Mouse (Mus musculus) intestine, embryonic 15.5 days (tissue): ENCODE data around the gene Pde4b. TPM values are rescaled to one million over a fixed set of nuclear protein-coding genes. Genes with fewer than 3 reads are reported as not detected.

ENCODE experiments used
- ATAC-seq: fragments of 200-750 bp; cut with Nextera tagmentation; 2 replicates; pipeline ENCODE4 v1.8.0; 2017; ENCODE audit warnings: moderate TSS enrichment, moderate library complexity
- H3K27ac ChIP-seq: fragments of 300-500 bp; sonication (generic); 2 replicates; pipeline ENCODE4 v1.5.1; 2015; ENCODE audit warnings: mild to moderate bottlenecking, inconsistent platforms
- H3K27me3 ChIP-seq: fragments of 300-500 bp; sonication (generic); replicated peaks from 2 replicates; pipeline ENCODE4 v1.6.1; 2015; ENCODE audit warnings: inconsistent platforms
- H3K36me3 ChIP-seq: fragments of 300-500 bp; sonication (generic); 2 replicates; pipeline ENCODE4 v1.6.1; 2015; ENCODE audit warnings: inconsistent platforms
- H3K4me1 ChIP-seq: fragments of 300-500 bp; sonication (generic); replicated peaks from 2 replicates; pipeline ENCODE4 v1.6.1; 2015; ENCODE audit warnings: inconsistent platforms
- H3K4me2 ChIP-seq: fragments of 300-500 bp; sonication (generic); replicated peaks from 2 replicates; pipeline ENCODE4 v1.6.1; 2015; ENCODE audit warnings: mild to moderate bottlenecking, inconsistent platforms
- H3K4me3 ChIP-seq: fragments of 300-500 bp; sonication (generic); replicated peaks from 2 replicates; pipeline ENCODE4 v1.5.1; 2015; ENCODE audit warnings: inconsistent platforms
- H3K9ac ChIP-seq: fragments of 300-500 bp; sonication (generic); 2 replicates; pipeline ENCODE4 v1.6.1; 2015; ENCODE audit warnings: inconsistent platforms
- H3K9me3 ChIP-seq: fragments of 300-500 bp; sonication (generic); 2 replicates; pipeline ENCODE4 v1.6.1; 2016; ENCODE audit warnings: inconsistent platforms
- whole genome bisulfite sequencing: fragments of 180-500 bp; shearing (Covaris S2); methylation state at CpG from one replicate; pipeline ENCODE4 v1.1.7; 2015; 5-methylcytosine and 5-hydroxymethylcytosine counted together
- polyA plus RNA-seq: library from polyadenylated mRNA; unstranded; fragments of >200 nt; fragmentation: Nextera tagmentation; extraction: Ambion mirVana; gene quantifications from 2 replicates; pipeline ENCODE4 v1.2.1, GENCODE M21; 2015

Gene Pde4b
- polyA plus RNA-seq, 1 experiment from 2014 or later = 13.4 TPM

- H3K4me3 ChIP-seq = no peak overlapping the region
- 89% methylated on average over 6 of the region's 6 CpGs for WGBS
- H3K9me3 ChIP-seq = no peaks in the 10 kb centered on the region
- H3K36me3 ChIP-seq = no peaks in the 10 kb centered on the region
- H3K4me2 ChIP-seq = no peak overlapping the region
- no peak overlapping the region for H3K27ac ChIP-seq
- no peak for ATAC-seq
- no peak overlapping the region for H3K9ac ChIP-seq
- no peaks in the 10 kb centered on the region for H3K27me3 ChIP-seq
- no peaks in the 10 kb centered on the region for H3K4me1 ChIP-seq
These were observed 19.4 kb downstream of the Pde4b start for GRCm38 (mm10) chr4:102106771-102107170.

DNA sequence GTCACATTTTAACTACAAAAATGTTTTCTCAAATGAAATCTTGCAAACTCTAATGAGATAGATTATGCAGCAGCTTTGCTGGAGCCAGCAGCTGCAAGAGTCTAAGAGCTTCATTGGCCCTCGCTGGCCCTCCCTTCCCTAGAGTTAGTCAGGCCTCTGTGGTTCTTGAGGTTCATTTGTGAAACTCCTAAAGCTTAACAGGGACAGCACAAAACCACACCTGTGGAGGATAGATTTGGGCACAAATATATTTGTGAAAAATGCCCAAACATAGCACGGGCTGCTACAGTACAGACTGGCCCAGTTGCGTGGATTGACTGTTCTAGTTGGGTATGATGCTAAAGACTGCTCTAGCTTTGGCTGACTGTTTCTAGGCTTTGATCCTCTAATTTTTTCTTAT, 32.1 kb downstream of the Pde4b start:
- 93% methylated on average over 3 of the region's 3 CpGs for WGBS
- Histone ChIP-seq H3K4me1 (no peaks in the 10 kb centered on the region), H3K4me3 (no peak overlapping the region), H3K9me3 (no peaks in the 10 kb centered on the region), H3K9ac (no peak overlapping the region), H3K36me3 (no peaks in the 10 kb centered on the region), H3K27ac (no peak overlapping the region), H3K4me2 (no peak overlapping the region), H3K27me3 (no peaks in the 10 kb centered on the region)
- ATAC-seq = no peak

DNA sequence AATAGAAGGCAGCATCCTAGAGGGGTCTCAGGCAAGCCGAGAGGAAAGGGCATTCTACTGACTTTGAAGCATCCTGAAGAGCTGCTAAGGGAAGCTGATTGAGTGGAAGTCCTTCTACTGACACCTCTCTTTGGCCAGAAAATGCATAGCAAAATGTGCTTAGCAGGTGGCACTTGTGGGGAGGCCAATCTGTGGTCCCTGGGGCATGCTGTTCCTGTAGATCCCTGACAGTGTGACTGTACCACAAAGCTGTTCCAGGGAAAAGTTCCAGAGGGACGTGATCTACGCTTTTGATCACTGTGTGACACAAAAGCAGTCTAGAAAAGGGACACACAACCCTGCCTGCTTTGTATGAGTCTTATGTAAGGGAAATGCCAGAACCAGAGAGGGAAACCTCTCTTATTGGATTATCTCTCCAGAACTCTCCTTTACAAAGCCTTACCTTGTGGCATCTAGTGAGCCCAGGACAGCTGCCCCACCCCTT, 49.1 kb downstream of the Pde4b start:
- ATAC-seq = no peak
- 72% methylated on average over 3 of the region's 3 CpGs for WGBS
- Histone ChIP-seq H3K4me3 (no peak overlapping the region), H3K27ac (no peak overlapping the region), H3K36me3 (no peaks in the 10 kb centered on the region), H3K4me1 (no peaks in the 10 kb centered on the region), H3K27me3 (no peaks in the 10 kb centered on the region), H3K9me3 (no peaks in the 10 kb centered on the region), H3K9ac (no peak overlapping the region), H3K4me2 (no peak overlapping the region)

DNA sequence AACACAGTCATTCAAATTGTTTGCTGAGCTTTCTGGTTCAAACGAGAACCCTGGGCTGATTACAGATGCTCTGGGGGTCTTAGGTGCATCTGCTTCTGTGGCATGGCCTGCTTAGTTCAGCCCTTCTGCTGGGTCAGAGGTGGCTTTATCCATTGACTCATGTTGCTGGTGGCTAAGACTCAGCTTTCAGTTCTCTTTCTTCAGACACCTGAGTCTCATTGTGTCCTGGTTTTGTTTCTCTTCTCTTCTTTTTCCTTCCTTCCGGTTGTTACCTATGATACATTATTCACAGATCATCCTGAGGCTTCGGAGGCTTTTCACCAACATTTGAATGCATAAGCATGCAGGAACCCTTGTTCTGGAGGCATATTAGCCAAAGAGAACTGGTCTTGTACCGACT, 51.0 kb downstream of the Pde4b start:
- no peaks in the 10 kb centered on the region for H3K27me3 ChIP-seq
- no peaks in the 10 kb centered on the region for H3K9me3 ChIP-seq
- H3K36me3 ChIP-seq = no peaks in the 10 kb centered on the region
- no peaks in the 10 kb centered on the region for H3K4me1 ChIP-seq
- no peak for ATAC-seq
- H3K4me2 ChIP-seq = no peak overlapping the region
- 71% methylated on average over 4 of the region's 4 CpGs for WGBS
- H3K27ac ChIP-seq = no peak overlapping the region
- H3K9ac ChIP-seq = no peak overlapping the region
- H3K4me3 ChIP-seq = no peak overlapping the region

- Histone ChIP-seq H3K9ac (no peak overlapping the region), H3K36me3 (no peaks in the 10 kb centered on the region), H3K4me3 (no peak overlapping the region), H3K4me2 (no peak overlapping the region), H3K27ac (no peak overlapping the region), H3K4me1 (no peaks in the 10 kb centered on the region), H3K9me3 (no peaks in the 10 kb centered on the region), H3K27me3 (no peaks in the 10 kb centered on the region)
- no peak for ATAC-seq
- WGBS = 91% methylated on average over 3 of the region's 3 CpGs
These were observed 53.9 kb downstream of the Pde4b start for GRCm38 (mm10) chr4:102141241-102141640.

DNA sequence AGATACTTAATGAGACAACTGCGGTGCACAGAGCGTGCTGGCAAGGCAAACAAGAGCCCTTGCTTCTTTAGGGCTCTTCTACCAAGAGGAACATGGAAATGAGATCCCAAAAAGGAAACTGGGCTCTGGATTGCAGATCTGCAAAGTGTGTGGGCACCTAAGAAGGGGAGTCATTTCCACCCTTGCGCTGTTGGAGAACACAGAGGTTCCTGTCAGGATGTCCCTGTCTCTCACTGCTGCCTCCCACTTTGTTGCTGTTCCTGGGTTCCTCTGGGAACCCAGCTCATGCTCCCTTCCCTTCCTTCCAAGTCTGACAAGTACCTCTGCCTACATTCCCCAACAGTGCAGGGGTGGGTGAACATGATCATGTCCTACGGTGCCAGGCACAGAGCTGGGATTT, 61.4 kb downstream of the Pde4b start:
- Histone ChIP-seq H3K36me3 (no peaks in the 10 kb centered on the region), H3K9me3 (no peaks in the 10 kb centered on the region), H3K4me1 (no peaks in the 10 kb centered on the region), H3K4me3 (no peak overlapping the region), H3K27me3 (no peaks in the 10 kb centered on the region), H3K4me2 (no peak overlapping the region), H3K27ac (no peak overlapping the region), H3K9ac (no peak overlapping the region)
- 89% methylated on average over 4 of the region's 4 CpGs for WGBS
- no peak for ATAC-seq

GRCm38 (mm10) chr4:102159178-102159577, 71.8 kb downstream of the Pde4b start:
- no peak overlapping the region for H3K4me2 ChIP-seq
- H3K4me3 ChIP-seq = no peak overlapping the region
- ATAC-seq = no peak
- H3K27me3 ChIP-seq = no peaks in the 10 kb centered on the region
- H3K9ac ChIP-seq = no peak overlapping the region
- H3K9me3 ChIP-seq = no peaks in the 10 kb centered on the region
- H3K4me1 ChIP-seq = no peaks in the 10 kb centered on the region
- no peak overlapping the region for H3K27ac ChIP-seq
- no peaks in the 10 kb centered on the region for H3K36me3 ChIP-seq

DNA sequence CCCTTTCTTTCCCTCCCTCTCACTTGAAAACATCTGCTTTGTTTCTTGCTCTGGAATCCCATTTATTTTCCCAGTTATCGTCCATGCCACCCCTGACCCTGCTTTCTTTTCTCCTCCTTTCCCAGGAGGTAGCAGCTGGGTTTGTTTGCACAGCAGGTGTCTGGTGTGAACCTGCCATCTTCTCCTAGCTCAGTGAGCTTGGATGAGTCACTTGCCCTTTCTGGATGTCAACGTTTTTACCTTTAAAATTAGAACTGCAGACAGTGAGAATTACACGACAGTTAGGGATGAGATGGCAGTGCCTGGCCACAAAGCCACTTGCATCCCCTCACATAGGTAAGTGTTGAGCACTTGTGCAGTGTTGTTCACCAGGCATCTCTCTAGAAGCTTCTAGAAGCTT, 84.3 kb downstream of the Pde4b start:
- Histone ChIP-seq H3K27me3 (no peaks in the 10 kb centered on the region), H3K36me3 (no peaks in the 10 kb centered on the region), H3K27ac (no peak overlapping the region), H3K4me2 (no peak overlapping the region), H3K4me1 (no peaks in the 10 kb centered on the region), H3K9me3 (no peaks in the 10 kb centered on the region), H3K9ac (no peak overlapping the region), H3K4me3 (no peak overlapping the region)
- ATAC-seq = no peak
- 33% methylated on average over 3 of the region's 3 CpGs for WGBS

DNA sequence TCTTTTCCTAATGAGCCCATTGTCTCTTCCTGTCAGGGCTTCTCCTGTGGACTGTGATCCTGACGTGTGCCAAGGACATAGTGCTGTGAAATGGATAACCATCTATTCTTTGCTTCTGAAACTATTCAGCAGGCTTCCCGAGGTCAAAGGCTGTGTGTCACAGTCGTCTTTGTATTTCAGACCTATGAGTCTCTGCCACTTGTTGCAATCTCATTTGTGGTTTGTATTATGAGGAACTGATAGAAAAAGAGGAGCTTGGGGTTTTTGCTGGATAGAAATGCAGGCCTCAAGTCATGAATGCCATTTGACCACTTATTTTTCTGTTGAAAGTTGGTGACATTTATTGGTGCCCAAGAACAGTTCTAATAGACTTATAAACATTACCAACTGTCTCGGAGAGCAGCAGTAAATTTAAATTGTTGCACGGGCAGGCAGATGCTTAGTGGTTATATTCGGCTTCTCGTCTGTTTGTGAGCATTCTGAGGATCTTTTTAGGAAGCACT, 85.4 kb downstream of the Pde4b start:
- no peak overlapping the region for H3K27ac ChIP-seq
- H3K9me3 ChIP-seq = no peaks in the 10 kb centered on the region
- 55% methylated on average over 7 of the region's 7 CpGs for WGBS

DNA sequence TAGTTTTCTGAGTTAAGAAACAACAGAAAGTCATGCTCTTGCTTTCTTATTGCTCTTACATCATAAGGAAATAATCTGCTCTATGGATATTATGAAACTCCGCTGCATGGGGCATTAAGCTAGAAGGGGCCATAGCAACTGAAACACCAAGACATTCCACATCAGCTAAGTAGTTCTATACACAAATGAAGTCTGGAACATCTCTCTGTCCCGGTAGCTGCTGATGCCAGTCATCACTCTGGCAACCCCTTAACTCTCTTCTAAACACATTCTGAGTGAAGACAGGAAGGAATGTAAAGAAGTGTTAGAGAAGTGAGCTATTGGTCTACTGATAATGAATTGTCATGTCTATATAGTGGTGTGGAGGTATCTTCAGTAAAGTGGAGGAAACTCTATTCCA, 88.6 kb downstream of the Pde4b start:
- no peak overlapping the region for H3K4me2 ChIP-seq
- H3K27me3 ChIP-seq = no peaks in the 10 kb centered on the region
- no peaks in the 10 kb centered on the region for H3K36me3 ChIP-seq
- 29% methylated on average over 2 of the region's 2 CpGs for WGBS
- H3K4me3 ChIP-seq = no peak overlapping the region
- no peak overlapping the region for H3K27ac ChIP-seq
- H3K9ac ChIP-seq = no peak overlapping the region
- no peaks in the 10 kb centered on the region for H3K4me1 ChIP-seq
- H3K9me3 ChIP-seq = no peaks in the 10 kb centered on the region
- no peak for ATAC-seq

More for the DNA sequence above, 85.4 kb downstream of the Pde4b start:
- no peaks in the 10 kb centered on the region for H3K27me3 ChIP-seq
- H3K4me2 ChIP-seq = no peak overlapping the region
- H3K36me3 ChIP-seq = no peaks in the 10 kb centered on the region
- ATAC-seq = no peak
- no peak overlapping the region for H3K4me3 ChIP-seq
- H3K4me1 ChIP-seq = no peaks in the 10 kb centered on the region
- no peak overlapping the region for H3K9ac ChIP-seq

DNA sequence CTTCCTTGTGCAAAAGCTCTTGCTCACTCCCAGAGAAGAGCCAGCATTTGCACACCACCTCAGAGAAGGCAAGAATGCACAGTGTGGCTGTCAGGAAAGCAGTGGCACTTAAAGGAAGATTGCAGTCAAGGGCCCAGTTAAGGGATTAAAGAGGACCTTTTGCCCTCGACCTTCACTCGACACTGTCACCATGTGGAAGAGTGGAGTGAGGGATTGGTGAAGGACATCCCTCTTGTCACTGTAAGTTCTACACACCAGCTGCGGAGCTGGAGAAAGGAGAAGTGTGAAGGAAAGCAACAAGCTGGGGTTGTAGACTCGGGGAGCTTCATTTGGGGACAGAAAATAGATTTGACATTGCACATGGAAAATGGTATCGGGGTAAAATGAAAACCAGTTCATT, 89.9 kb downstream of the Pde4b start:
- Histone ChIP-seq H3K9ac (no peak overlapping the region), H3K9me3 (no peaks in the 10 kb centered on the region), H3K27me3 (no peaks in the 10 kb centered on the region), H3K36me3 (no peaks in the 10 kb centered on the region), H3K27ac (no peak overlapping the region), H3K4me2 (no peak overlapping the region), H3K4me3 (no peak overlapping the region), H3K4me1 (no peaks in the 10 kb centered on the region)
- WGBS = 76% methylated on average over 5 of the region's 5 CpGs
- no peak for ATAC-seq

DNA sequence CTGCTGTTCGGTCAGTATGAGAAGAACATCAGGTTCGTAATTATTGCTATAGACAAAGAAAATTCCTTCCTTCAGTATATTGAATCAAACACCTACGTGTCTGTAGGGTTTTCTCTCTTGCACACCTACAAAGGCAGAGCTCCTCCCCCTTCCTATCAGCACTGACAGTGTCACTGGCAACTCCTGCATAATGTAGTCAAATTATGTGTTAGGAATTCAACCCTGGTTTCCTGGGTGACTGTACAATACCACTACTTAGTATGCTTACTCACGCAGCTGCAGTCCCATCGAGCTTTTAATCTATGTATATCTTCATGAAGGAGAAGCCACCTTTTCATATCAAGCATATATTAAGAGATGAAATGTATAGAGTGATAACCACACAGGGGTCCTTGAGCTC, 99.5 kb downstream of the Pde4b start:
- no peak for ATAC-seq

GRCm38 (mm10) chr4:102197707-102198106, 110.4 kb downstream of the Pde4b start:
- H3K4me1 ChIP-seq = no peaks in the 10 kb centered on the region
- no peak overlapping the region for H3K4me3 ChIP-seq
- no peaks in the 10 kb centered on the region for H3K27me3 ChIP-seq
- no peak overlapping the region for H3K4me2 ChIP-seq
- no peak for ATAC-seq
- WGBS = 77% methylated on average over 5 of the region's 5 CpGs
- H3K9me3 ChIP-seq = no peaks in the 10 kb centered on the region
- H3K9ac ChIP-seq = no peak overlapping the region
- no peaks in the 10 kb centered on the region for H3K36me3 ChIP-seq
- no peak overlapping the region for H3K27ac ChIP-seq

More for the DNA sequence above, 99.5 kb downstream of the Pde4b start:
- Histone ChIP-seq H3K36me3 (no peaks in the 10 kb centered on the region), H3K4me1 (no peaks in the 10 kb centered on the region), H3K27me3 (no peaks in the 10 kb centered on the region), H3K4me2 (no peak overlapping the region), H3K27ac (no peak overlapping the region), H3K4me3 (no peak overlapping the region), H3K9ac (no peak overlapping the region), H3K9me3 (no peaks in the 10 kb centered on the region)
- 86% methylated on average over 5 of the region's 5 CpGs for WGBS
